Mouse (Mus musculus) ovary, postnatal 14 days (tissue): ENCODE results near the gene 2010111I01Rik.

Source experiments
- DNase-seq: peaks from one replicate; pipeline ENCODE4 v3.0.0; 2022; ENCODE audit warnings: low spot score

2010111I01Rik gene

DNA sequence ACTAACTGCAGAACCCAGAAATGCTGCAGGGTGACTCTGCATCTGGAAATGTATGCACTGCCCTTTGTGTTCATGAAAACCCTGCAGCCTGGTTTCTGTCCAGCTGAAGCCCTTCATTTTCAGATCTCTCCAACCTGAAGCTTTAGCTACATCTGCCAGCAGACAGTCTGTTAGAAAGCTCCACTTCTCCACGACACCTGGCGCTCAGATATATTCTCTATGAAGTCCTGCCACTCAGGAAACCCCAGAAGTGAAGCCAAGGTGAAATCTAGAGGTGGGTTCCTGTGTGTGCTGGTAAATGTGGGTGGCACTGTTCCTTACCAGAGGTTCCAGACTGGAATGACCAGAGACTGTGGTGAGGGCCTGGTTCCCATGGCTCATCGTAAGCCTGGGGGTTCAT is 297.0 kb downstream of the 2010111I01Rik start:
- DNase-seq = no peak

DNA sequence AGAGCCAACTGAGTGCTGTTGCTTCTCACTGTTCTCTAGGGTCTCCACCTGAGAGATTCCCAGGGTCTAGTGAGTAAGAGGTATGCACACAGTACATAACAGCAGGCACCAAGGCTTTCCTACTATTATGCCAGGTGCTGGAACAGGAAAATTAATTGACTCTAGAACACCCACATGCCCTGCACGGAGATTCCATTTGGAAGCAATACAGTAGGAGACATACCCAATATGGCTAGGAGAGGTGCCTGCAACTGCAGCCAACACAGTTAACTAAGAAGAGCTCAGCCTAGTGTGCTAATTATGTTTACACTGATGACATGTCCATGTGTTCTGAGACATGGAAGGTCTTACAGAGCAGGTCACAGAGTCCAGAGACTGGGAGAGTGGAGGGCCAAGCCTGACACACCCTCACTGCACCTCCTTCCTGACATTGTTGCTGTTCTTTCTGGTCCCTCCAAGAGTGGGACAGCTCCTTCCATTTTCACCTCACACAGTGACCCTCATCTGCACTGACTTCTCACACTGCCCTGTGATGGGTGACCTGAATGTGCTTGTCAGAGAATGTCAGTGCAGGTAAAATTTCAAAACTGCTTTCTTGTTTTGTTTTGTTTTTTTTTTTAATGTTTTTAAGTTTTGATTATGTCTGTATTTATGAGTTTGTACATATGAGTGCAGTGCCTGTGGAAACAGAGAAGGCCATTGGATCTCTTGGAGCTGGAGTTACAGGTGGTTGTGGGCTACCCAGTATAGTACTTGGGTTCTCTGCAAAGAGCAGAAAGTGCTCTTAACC is 297.7 kb downstream of the 2010111I01Rik start:
- no peak for DNase-seq

DNA sequence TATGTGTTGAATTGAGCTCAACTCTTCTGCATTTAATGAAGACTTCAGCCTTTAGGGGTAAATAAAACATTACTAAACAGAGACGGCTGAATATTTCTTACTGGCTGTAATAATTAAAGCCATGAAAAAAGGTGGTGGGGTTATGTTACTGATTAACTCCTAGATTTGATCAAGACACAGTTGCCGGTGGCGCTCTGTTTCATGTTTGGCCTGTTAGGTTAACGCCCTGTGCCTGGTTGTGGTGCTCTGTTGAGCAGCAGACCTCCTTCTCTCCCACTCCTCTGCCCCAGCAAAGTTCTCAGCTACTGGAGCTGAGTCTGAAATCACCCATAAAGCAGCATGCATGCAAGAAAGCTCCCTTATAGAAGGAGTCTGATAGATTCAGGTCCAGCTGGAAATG is 303.7 kb downstream of the 2010111I01Rik start:
- no peak for DNase-seq

DNA sequence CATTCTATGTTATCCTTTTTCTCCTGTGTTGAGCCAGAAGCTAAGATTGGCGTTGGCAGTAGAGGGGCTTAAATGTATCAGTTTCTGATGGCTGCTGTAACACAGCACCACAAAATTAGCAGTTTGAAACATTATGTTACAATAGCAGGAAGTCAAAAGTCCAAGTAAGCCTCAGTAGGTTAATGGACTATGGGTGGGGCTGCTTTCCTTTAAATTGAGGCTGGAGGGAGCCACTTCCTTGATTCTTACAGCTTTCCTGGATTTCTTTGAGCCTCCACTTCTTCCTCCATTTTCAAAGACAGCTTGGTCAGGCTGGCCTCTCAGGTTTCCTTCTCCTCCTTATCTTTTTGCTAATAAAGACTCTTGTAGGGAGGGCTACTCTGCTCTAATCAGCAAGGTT is 304.1 kb downstream of the 2010111I01Rik start:
- DNase-seq = no peak

DNA sequence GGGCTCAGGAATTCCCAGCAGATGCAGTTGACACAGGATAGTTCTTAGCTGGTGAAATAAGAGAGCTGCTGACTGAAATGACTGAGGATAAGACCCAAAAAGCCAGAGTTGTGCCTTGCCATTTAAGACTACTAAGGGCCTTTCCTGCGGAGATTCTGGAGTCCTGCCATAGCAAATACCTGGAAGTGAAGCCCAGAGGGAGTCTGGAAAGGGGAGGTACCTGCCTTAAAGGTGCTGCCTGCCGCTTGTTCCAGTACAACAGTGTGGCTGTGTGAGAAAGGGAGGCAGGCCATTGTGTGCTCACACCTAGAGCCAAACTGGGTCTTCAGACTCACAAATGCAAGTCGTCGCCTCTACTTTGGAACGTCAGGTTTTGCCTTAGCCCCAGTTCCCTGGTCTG is 305.5 kb downstream of the 2010111I01Rik start:
- DNase-seq = no peak

DNA sequence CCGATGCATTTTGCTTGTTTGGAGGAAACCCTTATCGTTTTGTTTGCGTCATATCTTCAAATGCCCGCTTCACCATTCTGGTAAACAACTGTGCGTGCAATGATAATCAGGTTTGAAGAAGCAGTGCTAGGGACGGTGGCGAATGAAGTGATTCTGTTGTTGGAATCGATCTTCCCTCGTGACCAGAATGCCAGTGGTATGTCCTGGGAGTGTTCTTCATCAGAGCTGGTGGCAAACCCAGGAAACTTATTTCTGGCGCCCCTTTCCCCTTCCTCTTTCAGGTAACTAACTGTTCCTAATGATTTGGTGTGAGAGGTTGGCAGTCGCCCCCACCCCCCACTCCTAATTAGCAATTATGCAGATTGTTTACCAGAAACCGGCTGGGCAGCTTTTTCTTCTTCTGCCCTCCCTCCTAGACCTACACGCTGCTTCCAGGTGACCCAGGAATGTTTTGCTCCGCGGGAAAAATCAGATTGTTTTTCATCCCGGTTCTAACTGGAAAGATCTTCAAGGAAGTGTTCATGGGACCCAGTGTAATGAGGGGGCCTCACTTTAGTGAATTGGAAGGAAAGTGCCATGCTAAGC is 307.4 kb downstream of the 2010111I01Rik start:
- no peak for DNase-seq

DNA sequence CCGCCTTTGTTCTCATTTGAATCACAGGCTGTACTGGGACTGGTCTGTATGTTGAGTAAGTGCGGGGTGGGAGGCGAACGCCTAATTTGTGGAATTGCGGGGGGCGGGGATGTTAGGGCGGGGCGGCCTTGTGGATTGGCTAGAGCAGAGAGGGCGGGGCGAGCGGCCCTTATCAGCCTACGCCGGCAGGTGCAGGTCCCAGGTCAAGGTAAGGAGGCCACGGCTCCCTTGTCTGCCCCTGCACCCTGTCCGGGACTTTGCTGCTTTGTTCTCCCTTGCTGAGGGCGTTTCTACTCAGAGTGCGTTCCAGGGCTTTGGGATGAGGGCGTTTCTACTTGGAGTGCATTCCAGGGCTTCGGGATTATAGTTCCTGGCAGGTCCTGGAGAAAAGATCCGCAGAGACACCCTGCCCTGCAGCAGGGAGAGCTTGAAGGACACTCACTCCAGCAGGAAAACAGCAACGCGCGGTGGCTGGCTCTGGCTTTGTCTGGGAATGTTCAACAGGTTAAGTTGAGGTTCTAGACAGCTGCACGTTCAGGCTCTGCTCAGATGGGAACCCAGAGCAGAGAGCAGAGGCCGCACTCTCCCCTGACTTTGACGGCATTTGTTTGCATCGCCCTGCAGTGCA is 308.0 kb downstream of the 2010111I01Rik start:
- peak; percentile 47 for DNase-seq

DNA sequence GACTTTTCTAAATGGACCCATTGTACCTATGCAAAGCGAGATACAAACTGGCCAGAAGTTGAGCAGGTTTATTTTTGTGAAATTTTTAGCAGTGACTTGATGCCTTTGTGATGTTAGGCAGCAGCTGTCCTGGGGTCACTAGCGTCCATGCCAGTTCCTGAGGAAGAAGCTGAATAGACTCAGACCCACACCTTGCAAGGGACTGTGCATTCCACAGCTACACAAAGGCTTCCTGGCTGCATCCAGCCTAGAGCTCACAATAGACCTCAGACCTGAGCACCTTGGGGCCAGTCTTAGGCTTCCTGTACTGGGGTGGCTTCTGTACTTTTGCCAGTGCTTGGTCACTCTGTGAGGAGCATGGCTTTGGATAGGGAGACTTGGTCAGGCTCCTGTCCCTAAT is 309.2 kb downstream of the 2010111I01Rik start:
- no peak for DNase-seq

DNA sequence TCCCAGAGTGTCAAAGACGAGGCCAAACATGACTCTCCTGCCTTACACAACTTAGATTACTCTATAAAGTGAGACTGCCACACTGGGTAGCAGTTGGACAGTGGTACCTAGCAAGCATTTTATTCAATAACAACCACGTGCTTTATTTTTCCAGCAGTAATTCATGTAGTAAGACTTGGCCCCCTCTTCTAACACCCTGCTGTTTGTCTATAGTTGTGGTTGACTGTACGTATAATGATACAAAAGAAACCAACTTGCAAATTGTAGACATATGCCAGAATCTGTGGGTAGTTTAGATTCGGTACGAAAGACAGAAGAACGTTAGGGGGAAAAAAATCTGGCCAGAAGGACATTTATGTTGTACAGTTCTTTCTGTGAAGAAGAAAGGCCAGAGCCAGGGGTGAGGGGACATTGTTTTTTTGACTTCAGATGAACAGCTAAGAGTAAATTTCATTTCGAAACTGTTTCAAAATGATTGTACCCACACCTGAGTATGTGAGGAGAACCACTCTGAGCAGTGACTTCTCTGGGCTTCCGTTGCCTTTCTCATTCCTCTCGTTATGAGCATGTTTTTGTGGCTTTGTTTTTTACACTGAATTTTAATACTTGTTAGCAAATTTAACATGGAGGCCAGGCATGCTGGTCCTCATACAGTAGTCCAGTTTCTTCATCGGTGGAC is 309.9 kb downstream of the 2010111I01Rik start:
- DNase-seq = no peak

DNA sequence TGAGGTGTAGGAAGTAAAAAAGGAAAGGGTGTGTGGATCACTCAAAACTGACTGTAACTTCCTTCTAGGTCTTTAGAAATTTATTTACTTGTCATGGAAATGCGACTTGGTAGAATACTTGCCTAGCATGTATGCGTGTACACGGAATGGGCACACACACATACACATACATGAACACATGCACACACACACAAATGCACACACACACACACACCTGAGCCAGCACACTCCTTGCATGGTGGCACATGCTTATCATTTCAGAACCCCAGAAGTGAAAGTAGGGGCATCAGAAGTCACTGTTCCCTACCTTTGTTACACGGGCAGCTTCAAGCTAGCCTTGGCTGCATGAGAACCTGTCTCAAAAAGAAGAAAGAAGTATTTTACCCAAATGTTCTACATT is 311.7 kb downstream of the 2010111I01Rik start:
- DNase-seq = no peak

DNA sequence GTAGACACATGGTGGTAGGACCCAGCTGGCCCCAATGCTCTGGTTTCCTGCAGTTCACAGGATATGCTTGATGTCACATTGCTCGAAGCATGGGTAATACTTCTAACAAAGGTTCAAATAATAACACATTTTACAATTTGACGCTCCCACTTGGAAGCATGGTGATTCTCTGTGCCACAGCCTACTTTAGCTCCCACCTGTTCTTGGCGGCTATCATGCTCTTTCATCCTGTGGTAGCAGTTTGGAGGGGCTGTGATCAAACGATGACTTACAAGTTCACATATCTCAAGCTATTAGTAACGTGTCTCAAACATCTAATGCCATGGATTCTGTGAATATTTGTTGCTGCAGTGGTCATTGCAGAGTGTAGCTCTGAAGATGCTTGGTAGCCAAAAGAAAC is 312.6 kb downstream of the 2010111I01Rik start:
- no peak for DNase-seq

DNA sequence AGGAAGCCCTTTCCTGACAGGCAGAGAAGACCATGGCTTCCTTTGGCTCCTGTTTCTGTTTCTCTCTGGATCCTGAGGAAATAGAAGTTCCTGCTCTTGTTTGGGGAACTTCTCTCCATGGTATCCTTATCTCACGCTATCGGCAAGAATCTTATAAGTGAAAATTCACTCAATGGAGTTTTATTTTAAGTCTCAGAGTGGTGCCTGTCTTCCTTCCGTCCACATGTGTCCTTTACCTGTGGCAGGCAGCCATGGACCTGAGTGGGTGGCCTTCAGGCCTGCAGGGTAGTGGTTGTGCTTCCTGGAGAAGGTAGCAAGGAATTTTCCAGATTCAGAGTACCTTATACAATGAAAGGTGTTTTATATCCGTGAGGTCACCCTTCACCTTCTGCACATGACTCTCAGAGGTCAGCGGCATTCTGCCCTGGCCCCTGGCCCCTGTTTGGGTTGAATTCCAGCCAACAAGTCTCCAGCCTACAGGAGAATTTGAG is 313.5 kb downstream of the 2010111I01Rik start:
- no peak for DNase-seq

DNA sequence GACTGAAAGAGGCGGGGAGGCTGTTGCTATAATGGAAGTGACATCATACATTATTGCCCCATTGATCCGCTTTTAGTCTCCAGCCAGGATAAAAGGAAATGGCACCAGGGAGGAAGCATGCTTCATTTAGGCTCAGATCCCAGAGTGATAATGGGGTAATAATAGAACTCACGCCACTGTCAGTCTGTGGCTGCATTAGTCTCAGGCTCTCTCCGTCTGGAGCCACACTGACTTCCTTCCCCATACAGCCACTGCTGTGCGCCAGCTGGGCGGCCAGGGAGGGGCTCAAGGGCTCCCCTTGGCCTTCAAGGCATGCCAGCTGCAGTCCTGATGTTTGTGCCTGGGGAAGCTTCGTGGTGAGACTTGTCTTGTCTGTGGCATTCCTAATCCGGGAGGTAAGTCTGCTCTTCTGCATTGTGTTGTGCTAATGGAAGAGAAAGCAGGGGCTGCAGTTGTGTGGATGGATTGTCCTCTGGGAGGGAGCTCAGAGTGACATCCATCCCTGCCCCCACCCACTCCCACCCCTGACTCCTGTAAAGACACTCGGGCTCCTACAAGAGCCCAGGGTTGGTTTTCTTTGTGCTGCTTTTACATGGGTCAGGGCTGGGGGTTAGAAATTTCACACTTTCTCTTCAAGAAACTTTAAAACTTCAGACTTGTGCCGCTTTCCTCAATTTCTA is 314.2 kb downstream of the 2010111I01Rik start:
- DNase-seq = no peak

DNA sequence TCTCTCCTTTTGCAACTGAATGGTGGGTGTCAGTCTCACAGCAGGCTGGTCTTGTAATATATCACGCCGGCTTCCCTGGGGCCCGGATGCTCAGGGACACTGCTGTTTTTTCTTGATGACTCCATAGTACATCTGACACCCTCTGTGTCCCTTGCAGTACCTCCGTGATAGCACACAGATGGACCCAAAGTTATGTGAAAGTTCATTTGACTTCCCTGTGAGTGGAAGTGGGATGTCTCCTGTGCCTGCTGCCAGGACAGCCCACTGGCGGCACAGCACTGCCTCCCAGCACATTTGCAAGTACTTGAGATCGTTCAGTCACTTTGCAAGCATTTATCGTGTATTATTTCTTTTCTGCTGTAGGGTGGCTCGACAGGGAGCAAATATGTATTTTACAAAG is 315.1 kb downstream of the 2010111I01Rik start:
- no peak for DNase-seq

DNA sequence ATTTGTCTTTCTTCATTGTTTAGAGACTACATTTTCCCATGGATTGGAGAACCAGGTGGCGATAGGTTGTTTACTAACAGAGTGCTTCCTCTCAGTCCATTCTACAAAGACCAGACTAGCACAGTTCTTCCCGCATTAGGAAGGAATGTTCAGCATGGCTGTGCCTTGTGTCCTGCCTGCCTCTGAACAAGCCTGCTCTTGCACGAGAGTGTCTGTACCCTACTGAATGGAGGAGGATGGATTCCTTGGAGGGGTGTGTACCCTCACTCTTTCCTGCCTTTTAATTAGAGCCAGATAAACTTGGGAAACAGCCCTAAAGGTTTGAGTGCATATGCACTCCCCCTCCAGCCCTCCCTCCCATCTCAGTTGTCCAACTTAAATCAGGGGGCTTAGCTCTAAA is 315.7 kb downstream of the 2010111I01Rik start:
- no peak for DNase-seq

DNA sequence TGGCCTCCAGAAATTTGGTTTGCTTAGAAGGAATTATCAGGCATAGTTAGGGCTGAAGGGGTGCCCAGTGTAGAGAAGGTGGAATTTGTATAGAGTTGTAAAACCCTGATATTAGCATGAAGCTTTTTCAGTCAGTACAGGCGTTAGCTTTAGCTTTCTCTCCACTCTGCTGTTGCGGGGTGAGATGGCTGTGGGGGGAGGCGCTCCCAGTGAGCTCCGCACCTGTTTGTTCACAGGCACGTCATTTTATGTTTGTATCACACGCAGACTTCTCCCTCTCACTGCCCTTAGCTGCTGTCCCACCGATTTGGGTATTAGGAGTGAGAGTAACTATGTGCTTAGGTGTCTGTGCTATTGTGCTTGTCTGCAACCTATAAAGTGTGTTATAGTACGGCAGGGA is 316.5 kb downstream of the 2010111I01Rik start:
- DNase-seq = no peak

DNA sequence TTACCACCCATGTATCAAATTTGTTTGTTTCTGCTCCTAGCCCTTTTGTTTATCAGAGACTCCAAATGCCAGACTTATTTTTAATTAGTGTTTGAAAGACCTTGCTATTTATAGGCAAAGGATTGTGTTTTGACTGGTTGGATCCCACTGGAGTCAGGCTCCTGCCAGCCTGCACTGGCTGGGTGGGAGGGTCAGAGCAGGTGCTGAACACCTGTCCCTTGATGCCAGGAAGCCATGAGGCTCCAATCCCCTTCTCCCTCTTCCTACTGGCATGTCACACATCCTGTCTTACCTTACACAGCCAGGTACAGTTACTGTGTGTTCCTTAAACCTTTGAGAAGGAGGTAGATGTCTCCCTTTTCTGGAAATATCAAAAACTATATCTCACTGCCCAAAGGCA is 318.5 kb downstream of the 2010111I01Rik start:
- no peak for DNase-seq

DNA sequence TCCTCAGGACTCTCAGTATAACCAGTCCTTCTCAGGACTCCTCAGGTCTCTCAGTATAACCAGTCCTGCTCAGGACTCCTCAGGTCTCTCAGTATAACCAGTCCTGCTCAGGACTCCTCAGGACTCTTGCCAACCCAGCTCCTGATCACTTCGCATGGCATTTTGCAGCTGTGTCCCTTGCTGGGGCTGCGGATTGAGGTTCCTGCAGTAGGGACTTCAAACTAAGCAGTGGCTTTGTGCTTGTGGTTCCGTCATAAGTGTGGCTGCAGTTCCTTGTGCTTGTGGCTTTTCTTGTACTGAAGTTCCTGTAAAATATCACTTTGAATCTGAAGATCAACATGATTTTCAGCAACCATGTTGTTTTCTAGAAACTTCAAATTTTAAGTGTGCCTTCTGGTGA is 320.1 kb downstream of the 2010111I01Rik start:
- no peak for DNase-seq

DNA sequence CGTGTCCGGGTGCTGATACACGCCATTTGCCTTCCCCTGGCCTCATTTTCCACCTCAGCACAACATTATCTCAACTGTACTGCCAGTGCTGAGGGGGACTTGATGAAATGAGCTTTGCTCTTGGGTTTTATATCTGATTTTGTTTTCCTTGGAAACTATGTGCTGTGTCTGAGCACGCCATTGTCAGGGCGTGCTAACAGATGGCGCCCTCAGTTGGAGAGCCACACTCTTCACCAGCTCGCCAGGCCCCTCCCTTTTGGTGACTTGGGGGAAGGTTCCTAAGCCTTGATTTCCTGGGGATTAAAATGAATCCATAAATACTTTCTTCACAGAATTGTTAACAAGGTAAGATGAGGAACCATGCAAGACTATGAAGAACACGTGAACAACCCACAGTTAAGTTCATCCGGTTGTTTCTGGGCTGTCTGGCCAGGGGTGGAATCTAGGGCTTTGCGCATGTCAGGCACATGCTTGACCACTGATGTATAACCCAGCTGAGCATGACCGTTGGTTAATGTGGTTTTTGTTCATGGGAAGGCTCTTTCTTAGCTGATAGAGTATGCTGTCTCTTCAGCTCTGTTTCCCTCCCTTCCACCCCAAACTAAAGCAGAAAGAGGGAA is 321.9 kb downstream of the 2010111I01Rik start:
- no peak for DNase-seq

DNA sequence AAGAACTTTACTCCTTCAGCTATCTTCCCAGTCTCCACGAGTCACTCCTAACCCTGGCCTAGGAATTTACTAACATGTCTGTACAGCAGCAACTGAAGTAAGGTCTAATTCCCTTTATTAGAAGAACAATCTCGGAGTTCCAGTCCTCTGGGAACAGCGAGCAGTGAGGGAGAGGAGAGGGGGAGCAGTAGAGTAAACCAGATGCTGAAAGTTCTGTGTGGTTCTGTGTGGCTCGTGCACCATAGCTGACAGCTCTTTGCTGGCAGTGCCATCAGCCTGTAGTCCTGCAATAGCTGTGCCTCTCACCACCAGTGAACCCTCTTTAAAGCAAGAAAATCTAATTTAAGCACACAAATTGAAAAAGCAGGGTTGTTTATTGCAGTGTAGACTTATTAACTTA is 324.5 kb downstream of the 2010111I01Rik start:
- no peak for DNase-seq

DNA sequence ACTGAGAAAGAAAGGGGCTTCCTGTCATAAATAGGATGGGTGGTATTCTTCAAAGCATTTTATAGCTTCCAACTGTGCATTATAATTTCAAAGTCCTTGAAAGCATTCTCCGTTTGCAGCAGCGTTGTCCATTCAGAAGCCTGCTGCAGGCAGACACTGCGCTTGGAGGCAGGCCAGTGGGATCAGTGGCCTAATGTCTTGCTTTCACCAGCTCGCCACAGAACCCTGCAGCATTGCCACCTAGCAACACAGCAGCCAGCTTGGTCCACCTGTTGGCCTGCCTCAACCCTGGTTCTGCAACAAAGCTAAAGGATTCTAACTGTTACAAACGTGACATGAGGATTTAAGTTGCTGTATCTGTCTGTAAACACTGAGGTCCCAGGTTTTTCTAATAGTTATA is 325.0 kb downstream of the 2010111I01Rik start:
- no peak for DNase-seq

DNA sequence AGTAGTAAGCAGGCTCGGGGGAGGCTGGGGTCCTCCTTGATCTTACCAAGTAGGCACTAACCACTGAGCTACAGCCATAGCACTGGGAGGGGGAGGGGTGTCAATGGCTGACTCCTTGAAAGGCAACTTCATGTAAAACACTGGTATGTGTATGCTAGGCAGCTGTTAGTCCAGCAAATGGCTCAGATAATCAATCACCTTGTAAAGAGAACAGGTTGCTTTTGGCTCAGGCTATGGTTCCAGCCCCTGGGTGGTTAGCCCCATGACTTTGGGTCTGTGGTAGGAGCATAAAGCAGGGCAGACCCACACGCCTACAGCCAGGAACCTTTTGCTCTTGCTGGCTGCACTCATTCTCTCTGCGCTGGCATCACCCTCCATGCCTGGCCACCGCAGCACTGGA is 325.4 kb downstream of the 2010111I01Rik start:
- no peak for DNase-seq
